Mouse (Mus musculus): ENCODE results near the gene Mob3c. TPM values are rescaled to one million over a fixed set of nuclear protein-coding genes. Genes with fewer than 3 reads are reported as not detected.
A peak's percentile ranks its signal among the peaks of the same experiment; 100 is the strongest.

Gene Mob3c
- polyA plus RNA-seq (2015; fragmentation: Nextera tagmentation; extraction: Ambion mirVana): 11.8 and 13.6 TPM in 2 replicates

DNA sequence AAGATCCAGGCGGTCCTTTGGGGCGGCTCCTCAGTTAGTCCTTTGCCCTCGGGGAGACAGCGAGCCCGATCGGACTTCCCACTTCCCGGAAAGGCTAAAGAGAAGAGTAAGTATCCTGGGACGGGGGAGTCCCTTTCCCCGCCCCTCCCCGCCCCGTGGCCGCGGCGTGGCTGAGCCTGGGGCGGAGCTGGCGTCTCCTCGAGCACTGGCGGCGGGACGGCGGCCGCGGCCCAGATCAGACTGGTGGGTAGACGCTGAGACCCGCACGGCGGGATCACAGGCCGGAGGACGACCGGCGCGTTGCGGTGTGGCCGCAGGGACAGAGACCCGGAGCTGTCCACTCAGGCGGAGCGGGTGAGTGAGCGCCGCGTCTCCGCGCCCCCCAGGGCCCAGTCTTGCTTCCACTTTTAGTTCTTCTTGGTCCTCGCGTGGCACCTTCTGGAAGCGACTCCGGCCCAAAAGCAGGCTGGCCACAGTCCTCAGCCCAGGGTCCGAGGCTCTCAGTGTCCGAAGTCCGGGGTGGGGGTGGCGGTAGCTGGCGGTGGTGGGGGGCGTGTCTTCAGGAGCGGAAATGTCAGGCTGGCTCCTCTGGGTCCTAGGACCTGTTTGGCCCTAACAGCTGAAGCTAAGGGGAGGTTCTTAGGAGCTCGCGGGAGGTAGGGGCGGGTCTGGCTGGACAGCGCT is at the start of gene Mob3c:
Gene Mob3c (plus strand): TSS at position 205 of the 684 bp plus-strand sequence.
- no peak for TF ChIP-seq CTCF (IDR thresholded peaks at IDR 0.05; ENCODE audit: low read depth)
- peak; percentile 87 for ATAC-seq

DNA sequence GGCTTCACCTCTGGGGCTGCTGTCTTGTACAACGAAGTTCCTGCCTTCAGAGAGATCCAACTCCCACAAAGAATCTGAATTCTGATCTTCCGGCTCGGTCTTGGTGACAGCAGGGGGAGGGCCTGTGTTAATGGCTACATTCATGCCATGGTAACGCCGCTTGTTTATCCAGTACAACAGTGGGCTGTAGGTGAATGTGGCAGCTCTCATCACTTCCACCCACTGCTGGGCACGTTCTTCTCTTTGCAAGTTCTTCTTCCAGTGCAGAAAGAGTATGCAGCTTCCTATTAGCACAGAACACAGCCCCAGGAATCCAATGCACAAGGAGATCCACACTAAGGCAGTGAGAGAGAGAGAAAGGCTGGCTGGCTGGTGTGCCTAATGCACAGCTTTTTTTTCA is 47.6 kb upstream of the Mob3c start:
- peaks cover 11% of the 10 kb centered on the region for H3K36me3 ChIP-seq (ENCODE audit: control insufficient read depth, insufficient read depth)
- no peak for TF ChIP-seq CTCF (IDR thresholded peaks at IDR 0.05; ENCODE audit: low read depth)
- no peak overlapping the region for H3K4me2 ChIP-seq (replicated peaks; ENCODE audit: low read depth)
- no peaks in the 10 kb centered on the region for H3K9me3 ChIP-seq (ENCODE audit: control insufficient read depth)
- H3K9ac ChIP-seq (ENCODE audit: low read depth, low read length): no peak overlapping the region
- H3K27ac ChIP-seq (ENCODE audit: low read depth, low read length): no peak overlapping the region
- 40% methylated on average over 6 of the region's 6 CpGs for WGBS
- H3K4me1 ChIP-seq (replicated peaks; ENCODE audit: control insufficient read depth, insufficient read depth, low read length): no peaks in the 10 kb centered on the region; the same call in 1 of the 2 replicates
- H3K4me3 ChIP-seq (ENCODE audit: low read depth, low read length): no peak overlapping the region
- no peaks in the 10 kb centered on the region for H3K27me3 ChIP-seq (replicated peaks; ENCODE audit: control insufficient read depth, insufficient read depth, low read length)
- no peak for ATAC-seq

More for the DNA sequence above, at the start of gene Mob3c:
- H3K27ac ChIP-seq (ENCODE audit: low read depth, low read length): peak within 1 kb of the TSS; percentile 97
- H3K4me3 ChIP-seq (ENCODE audit: low read depth, low read length): peak within 1 kb of the TSS; percentile 80
- H3K4me2 ChIP-seq (replicated peaks; ENCODE audit: low read depth): peak within 1 kb of the TSS; percentile 78
- H3K9ac ChIP-seq (ENCODE audit: low read depth, low read length): peak within 1 kb of the TSS; percentile 85
- peaks cover 11% of the 10 kb centered on the region for H3K4me1 ChIP-seq (replicated peaks; ENCODE audit: control insufficient read depth, insufficient read depth, low read length)
- no peaks in the 10 kb centered on the region for H3K9me3 ChIP-seq (ENCODE audit: control insufficient read depth)
- peaks cover 22% of the 10 kb centered on the region for H3K36me3 ChIP-seq (ENCODE audit: control insufficient read depth, insufficient read depth)
- WGBS: under 1% methylated on average over 56 of the region's 57 CpGs
- H3K27me3 ChIP-seq (replicated peaks; ENCODE audit: control insufficient read depth, insufficient read depth, low read length): no peaks in the 10 kb centered on the region

DNA sequence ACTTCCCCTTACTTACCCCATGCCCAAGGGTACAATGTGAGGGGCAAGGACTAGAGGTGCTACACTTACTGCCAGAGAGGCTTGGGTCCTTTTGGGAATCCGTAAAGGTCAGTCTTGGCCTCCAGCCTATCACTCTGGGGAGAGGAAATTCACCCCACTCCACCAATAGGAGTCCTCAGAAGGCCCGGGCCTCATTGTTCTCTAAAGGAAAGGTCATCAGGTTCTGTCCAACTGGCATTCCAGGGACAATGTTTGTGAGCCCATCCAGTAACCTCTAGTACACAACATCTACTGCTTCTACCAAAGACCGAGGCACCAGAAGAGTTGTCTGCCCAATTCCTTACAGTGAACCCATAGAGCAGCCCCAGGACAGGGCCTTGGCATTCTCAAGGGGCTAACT is 47.0 kb upstream of the Mob3c start, which contains the start of gene Tex38:
Gene Tex38 (minus strand): TSS at position 101 of the 400 bp plus-strand sequence.
- Histone ChIP-seq H3K9me3 (ENCODE audit: control insufficient read depth) (no peaks in the 10 kb centered on the region), H3K27me3 (replicated peaks; ENCODE audit: control insufficient read depth, insufficient read depth, low read length) (no peaks in the 10 kb centered on the region), H3K9ac (ENCODE audit: low read depth, low read length) (no peak within 1 kb of the TSS), H3K4me3 (ENCODE audit: low read depth, low read length) (no peak within 1 kb of the TSS), H3K36me3 (ENCODE audit: control insufficient read depth, insufficient read depth) (peaks cover 10% of the 10 kb centered on the region), H3K4me1 (replicated peaks; ENCODE audit: control insufficient read depth, insufficient read depth, low read length) (no peaks in the 10 kb centered on the region; the same call in 1 of the 2 replicates), H3K27ac (ENCODE audit: low read depth, low read length) (no peak within 1 kb of the TSS), H3K4me2 (replicated peaks; ENCODE audit: low read depth) (no peak within 1 kb of the TSS)
- no peak for ATAC-seq
- TF ChIP-seq CTCF (IDR thresholded peaks at IDR 0.05; ENCODE audit: low read depth): no peak
- WGBS: 89% methylated on average over 3 of the region's 3 CpGs

DNA sequence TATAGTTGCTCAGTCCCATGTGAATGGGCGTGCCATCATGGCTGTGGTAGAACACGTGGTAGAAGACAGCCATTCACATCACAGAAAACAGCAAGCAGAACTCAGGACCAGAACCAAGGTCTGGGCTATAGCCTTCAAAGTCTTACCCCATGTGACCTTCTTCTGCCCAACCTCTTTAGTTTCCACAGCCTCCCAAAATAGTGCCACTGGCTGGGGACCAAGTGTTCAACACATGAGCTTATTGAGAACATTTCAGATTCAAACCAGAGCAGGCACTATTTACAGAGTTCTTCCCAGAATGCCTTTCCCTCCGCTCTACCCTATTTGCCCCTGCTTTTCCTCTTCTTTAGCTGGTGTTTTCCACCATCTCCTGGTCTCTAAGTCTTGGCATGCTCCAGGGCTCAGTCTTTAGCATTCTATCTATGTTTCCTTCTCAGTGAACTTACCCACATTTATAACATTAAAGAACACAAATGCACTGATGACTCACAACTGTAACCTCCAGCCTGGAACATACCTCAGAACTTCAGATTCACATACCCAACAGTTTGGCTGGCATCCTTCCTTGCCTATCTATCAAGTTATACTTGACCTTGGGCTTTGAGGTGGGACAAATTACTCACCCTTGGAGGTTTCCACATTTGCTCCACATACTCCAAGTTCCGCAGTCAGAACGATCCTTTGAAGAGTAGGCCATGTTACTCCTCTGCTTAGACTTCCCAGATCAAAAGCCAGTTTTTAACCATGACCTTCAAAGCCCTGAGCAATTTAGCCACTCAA is 45.7 kb upstream of the Mob3c start:
- Histone ChIP-seq H3K4me2 (replicated peaks; ENCODE audit: low read depth) (no peak overlapping the region), H3K36me3 (ENCODE audit: control insufficient read depth, insufficient read depth) (no peaks in the 10 kb centered on the region; the same call in 1 of the 2 replicates), H3K27me3 (replicated peaks; ENCODE audit: control insufficient read depth, insufficient read depth, low read length) (no peaks in the 10 kb centered on the region), H3K9ac (ENCODE audit: low read depth, low read length) (no peak overlapping the region), H3K4me1 (replicated peaks; ENCODE audit: control insufficient read depth, insufficient read depth, low read length) (no peaks in the 10 kb centered on the region; the same call in 1 of the 2 replicates), H3K27ac (ENCODE audit: low read depth, low read length) (no peak overlapping the region), H3K9me3 (ENCODE audit: control insufficient read depth) (no peaks in the 10 kb centered on the region), H3K4me3 (ENCODE audit: low read depth, low read length) (no peak overlapping the region)
- ATAC-seq: no peak
- WGBS: 88% methylated on average over 5 of the region's 5 CpGs
- TF ChIP-seq CTCF (IDR thresholded peaks at IDR 0.05; ENCODE audit: low read depth): no peak

DNA sequence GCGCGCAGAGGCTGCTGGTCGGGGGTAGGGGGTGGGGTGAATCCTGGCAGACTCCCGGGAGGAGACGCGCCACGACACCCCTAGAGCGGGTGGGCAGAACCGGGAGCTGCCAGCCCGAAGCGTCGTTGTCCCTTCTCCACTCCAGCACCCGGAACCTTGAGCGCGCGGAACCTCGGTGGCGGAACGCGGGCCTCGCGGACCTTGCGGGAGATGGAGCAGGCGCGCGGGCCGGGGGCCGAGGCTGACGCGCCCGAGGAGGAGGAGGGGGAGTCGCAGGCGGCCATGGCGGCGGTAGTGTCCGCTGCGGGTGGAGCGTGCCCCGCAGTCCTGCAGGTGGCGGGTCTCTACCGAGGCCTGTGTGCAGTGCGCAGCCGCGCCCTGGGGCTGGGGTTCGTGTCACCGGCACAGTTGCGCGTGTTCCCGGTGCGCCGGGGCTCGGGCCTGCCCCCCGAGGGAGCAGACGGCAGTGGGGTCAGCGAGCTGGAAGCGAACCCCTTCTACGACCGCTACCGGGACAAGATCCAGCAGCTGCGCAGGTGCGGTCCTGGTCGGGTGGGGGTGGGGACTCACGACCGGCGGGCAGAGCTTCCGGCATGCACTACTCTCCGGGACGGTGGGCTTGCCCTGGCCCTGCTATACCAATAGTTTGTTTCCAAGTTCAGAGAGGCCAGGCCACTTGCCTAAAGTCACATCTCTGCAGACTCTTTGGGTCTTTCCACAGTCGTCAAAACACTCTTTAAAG is 43.0 kb upstream of the Mob3c start, which contains the start of gene Atpaf1:
Gene Atpaf1 (plus strand): TSS at position 44 of the 742 bp plus-strand sequence.
- peaks cover 5% of the 10 kb centered on the region; the same call in 1 of the 2 replicates for H3K36me3 ChIP-seq (ENCODE audit: control insufficient read depth, insufficient read depth)
- under 1% methylated on average over 68 of the region's 69 CpGs for WGBS

More for the DNA sequence above, 43.0 kb upstream of the Mob3c start, which contains the start of gene Atpaf1:
- Histone ChIP-seq H3K27me3 (replicated peaks; ENCODE audit: control insufficient read depth, insufficient read depth, low read length) (no peaks in the 10 kb centered on the region), H3K27ac (ENCODE audit: low read depth, low read length) (peak within 1 kb of the TSS; percentile 80), H3K4me2 (replicated peaks; ENCODE audit: low read depth) (peak within 1 kb of the TSS; percentile 72), H3K4me1 (replicated peaks; ENCODE audit: control insufficient read depth, insufficient read depth, low read length) (no peaks in the 10 kb centered on the region; the same call in 1 of the 2 replicates), H3K9ac (ENCODE audit: low read depth, low read length) (peak within 1 kb of the TSS; percentile 80), H3K4me3 (ENCODE audit: low read depth, low read length) (peak within 1 kb of the TSS; percentile 74), H3K9me3 (ENCODE audit: control insufficient read depth) (no peaks in the 10 kb centered on the region)
- TF ChIP-seq CTCF (IDR thresholded peaks at IDR 0.05; ENCODE audit: low read depth): peak; percentile 56
- peak; percentile 79 for ATAC-seq

Data from intestine, postnatal 0 days (tissue).